11 mouse cellular contexts compared by ENCODE assay signal in the genomic region with DNA sequence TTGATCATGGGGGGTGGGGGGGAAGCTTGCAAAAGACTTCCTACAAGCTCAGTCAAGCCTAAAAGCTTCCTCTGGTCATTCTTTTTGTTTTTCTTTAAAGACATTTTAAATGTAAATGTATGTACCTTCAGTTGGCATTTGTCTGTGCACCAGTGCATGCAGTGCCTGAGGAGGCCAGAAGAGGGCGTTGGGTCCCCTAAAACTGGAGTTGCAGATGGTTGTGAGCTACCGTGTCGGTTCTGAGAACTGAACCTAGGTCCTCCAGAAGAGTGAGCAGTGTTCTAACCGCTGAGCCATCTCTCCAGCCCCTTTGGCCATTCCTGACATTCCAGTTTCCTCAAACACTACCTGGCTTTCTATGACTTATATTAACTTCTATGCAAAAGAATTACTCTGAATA. TPM values are rescaled to one million over a fixed set of nuclear protein-coding genes. Genes with fewer than 3 reads are reported as not detected.
DNase-seq lines count a peak whose midpoint lies in the region; ATAC-seq and TF ChIP-seq lines count a peak whose summit lies in the region.
"Had no signal": no experiment of that assay in that cellular context is flagged by ENCODE, and none has a peak within 500 bp of the region (broad histone marks: within the 10 kb centered on the region; RNA-seq: fewer than 3 reads in every experiment).

No protein-coding gene starts in this region.

- H3K9ac ChIP-seq in intestine, postnatal 0 days (ENCODE audit: low read depth, low read length): no peak overlapping the region
- no peak overlapping the region for H3K9ac ChIP-seq in intestine, embryonic 16.5 days (ENCODE audit: low read depth, low read length)
- H3K9ac ChIP-seq in stomach, postnatal 0 days (ENCODE audit: low read length): no peak overlapping the region

- peak; percentile 5 for DNase-seq in thymus, adult 2 months
- DNase-seq in thymus, postnatal 0 days (ENCODE audit: low spot score): no peak
- DNase-seq in stomach, postnatal 0 days (ENCODE audit: low spot score): no peak
- DNase-seq in MN1 (ENCODE audit: low spot score): no peak
- no peak for DNase-seq in adrenal gland, postnatal 4 days (ENCODE audit: low spot score in 2 of 2)
- DNase-seq: right cerebral cortex, postnatal 4 days had no signal

- no peak overlapping the region for H3K4me2 ChIP-seq in intestine, postnatal 0 days (replicated peaks; ENCODE audit: low read depth)
- no peak overlapping the region for H3K4me2 ChIP-seq in intestine, embryonic 16.5 days (ENCODE audit: low read depth, low read length)
- H3K4me2 ChIP-seq in stomach, postnatal 0 days (replicated peaks; ENCODE audit: low read depth): no peak overlapping the region
- H3K4me2 ChIP-seq: heart, embryonic 11.5 days had no signal

- TF ChIP-seq POLR2A in thymus, adult 2 months (IDR thresholded peaks at IDR 0.05; ENCODE audit: control insufficient read depth, extremely low read depth, insufficient read depth, low read length, poor library complexity): no peak
- no peak for TF ChIP-seq POLR2A in bone marrow, adult 2 months (IDR thresholded peaks at IDR 0.05; ENCODE audit: borderline replicate concordance, control insufficient read depth, low read depth, low read length)

- H3K4me3 ChIP-seq in intestine, postnatal 0 days (ENCODE audit: low read depth, low read length): no peak overlapping the region
- H3K4me3 ChIP-seq in intestine, embryonic 16.5 days (ENCODE audit: low read length): no peak overlapping the region
- no peak overlapping the region for H3K4me3 ChIP-seq in thymus, adult 2 months (ENCODE audit: control insufficient read depth, insufficient read depth, low read length)
- H3K4me3 ChIP-seq in bone marrow, adult 2 months (replicated peaks; ENCODE audit: control insufficient read depth, low read depth, low read length): no peak overlapping the region
- no peak overlapping the region for H3K4me3 ChIP-seq in stomach, postnatal 0 days (ENCODE audit: low read depth, low read length)

- no peak for TF ChIP-seq EP300 in stomach, postnatal 0 days (optimal IDR thresholded peaks at IDR 0.05)

- no peaks in the 10 kb centered on the region for H3K36me3 ChIP-seq in intestine, postnatal 0 days (ENCODE audit: control insufficient read depth, insufficient read depth)
- no peaks in the 10 kb centered on the region for H3K36me3 ChIP-seq in intestine, embryonic 16.5 days (ENCODE audit: control insufficient read depth, insufficient read depth, low read length)
- no peaks in the 10 kb centered on the region for H3K36me3 ChIP-seq in thymus, adult 2 months (ENCODE audit: control insufficient read depth, insufficient read depth, low read length)
- no peaks in the 10 kb centered on the region for H3K36me3 ChIP-seq in stomach, postnatal 0 days (ENCODE audit: control insufficient read depth, insufficient read depth, low read length)

- H3K9me3 ChIP-seq in intestine, postnatal 0 days (ENCODE audit: control insufficient read depth): no peaks in the 10 kb centered on the region
- H3K9me3 ChIP-seq in intestine, embryonic 16.5 days (ENCODE audit: control insufficient read depth, low read length): no peaks in the 10 kb centered on the region
- H3K9me3 ChIP-seq in stomach, postnatal 0 days (ENCODE audit: control insufficient read depth, low read length): no peaks in the 10 kb centered on the region

- WGBS in intestine, postnatal 0 days: 66% methylated on average over 4 of the region's 4 CpGs
- 65% methylated on average over 4 of the region's 4 CpGs for WGBS in intestine, embryonic 16.5 days
- whole genome bisulfite sequencing in thymus, adult 2 months: 72% methylated on average over 4 of the region's 4 CpGs
- WGBS in bone marrow, adult 2 months: 63% methylated on average over 4 of the region's 4 CpGs
- WGBS in stomach, postnatal 0 days: 67% methylated on average over 4 of the region's 4 CpGs

- no peak overlapping the region for H3K27ac ChIP-seq in intestine, postnatal 0 days (ENCODE audit: low read depth, low read length)
- H3K27ac ChIP-seq in intestine, embryonic 16.5 days (ENCODE audit: low read length): no peak overlapping the region
- H3K27ac ChIP-seq in thymus, adult 2 months (ENCODE audit: control insufficient read depth, insufficient read depth, low read length): no peak overlapping the region
- H3K27ac ChIP-seq in bone marrow, adult 2 months (ENCODE audit: control insufficient read depth, insufficient read depth, low read depth, low read length, poor library complexity): no peak overlapping the region
- no peak overlapping the region for H3K27ac ChIP-seq in stomach, postnatal 0 days (replicated peaks)

- no peak for ATAC-seq in intestine, postnatal 0 days
- ATAC-seq in intestine, embryonic 16.5 days: no peak
- ATAC-seq in stomach, postnatal 0 days (ENCODE audit: low FRiP score, low TSS enrichment): no peak

- H3K4me1 ChIP-seq in intestine, postnatal 0 days (replicated peaks; ENCODE audit: control insufficient read depth, insufficient read depth, low read length): no peaks in the 10 kb centered on the region; the same call in 1 of the 2 replicates
- peaks cover 4% of the 10 kb centered on the region; the same call in 1 of the 2 replicates for H3K4me1 ChIP-seq in intestine, embryonic 16.5 days (ENCODE audit: control insufficient read depth, insufficient read depth, low read length)
- no peaks in the 10 kb centered on the region for H3K4me1 ChIP-seq in thymus, adult 2 months (replicated peaks; ENCODE audit: control insufficient read depth, insufficient read depth, low read length)
- no peaks in the 10 kb centered on the region for H3K4me1 ChIP-seq in bone marrow, adult 2 months (ENCODE audit: control insufficient read depth, insufficient read depth, low read length)
- H3K4me1 ChIP-seq in stomach, postnatal 0 days (replicated peaks; ENCODE audit: control insufficient read depth, insufficient read depth): no peaks in the 10 kb centered on the region

- TF ChIP-seq CTCF in intestine, postnatal 0 days (IDR thresholded peaks at IDR 0.05; ENCODE audit: low read depth): peak; percentile 43
- TF ChIP-seq CTCF in thymus, adult 2 months (IDR thresholded peaks at IDR 0.05; ENCODE audit: borderline replicate concordance, control insufficient read depth, extremely low read depth, insufficient read depth, low read length, poor library complexity): no peak
- TF ChIP-seq CTCF in bone marrow, adult 2 months (IDR thresholded peaks at IDR 0.05; ENCODE audit: control insufficient read depth, insufficient read depth, low read length): 0 out of 2 replicates have a peak, but pooled peaks have one; percentile 25
- TF ChIP-seq CTCF in stomach, postnatal 0 days (IDR thresholded peaks at IDR 0.05; ENCODE audit: low read depth): peak; percentile 51

- no peaks in the 10 kb centered on the region for H3K27me3 ChIP-seq in intestine, postnatal 0 days (replicated peaks; ENCODE audit: control insufficient read depth, insufficient read depth, low read length)
- no peaks in the 10 kb centered on the region for H3K27me3 ChIP-seq in intestine, embryonic 16.5 days (replicated peaks; ENCODE audit: control insufficient read depth, insufficient read depth, low read length)
- H3K27me3 ChIP-seq in thymus, adult 2 months (ENCODE audit: control insufficient read depth, insufficient read depth, low read length): no peaks in the 10 kb centered on the region
- H3K27me3 ChIP-seq in stomach, postnatal 0 days (ENCODE audit: control insufficient read depth, insufficient read depth, low read length): no peaks in the 10 kb centered on the region

RNA-seq across cellular contexts. Expression of a gene that starts 20.1 kb away (rescaled TPM):
- polyA plus RNA-seq in intestine, postnatal 0 days (2015; fragmentation: Nextera tagmentation; extraction: Ambion mirVana): 39.6 and 41.9 TPM in 2 replicates
- 65.5 and 66.0 TPM in 2 replicates for polyA plus RNA-seq in intestine, embryonic 16.5 days (2015; fragmentation: Nextera tagmentation; extraction: Ambion mirVana)
- polyA plus RNA-seq in thymus, adult 2 months (2012; rRNA removed): 59.7 and 67.9 TPM in 2 replicates
- 95.2 and 96.8 TPM in 2 replicates for polyA plus RNA-seq in thymus, postnatal 0 days (2015; fragmentation: Nextera tagmentation; extraction: Ambion mirVana)
- 95.0 and 126 TPM in 2 replicates for polyA plus RNA-seq in bone marrow, adult 2 months (2011; ENCODE audit: insufficient read depth, insufficient read length, low replicate concordance, missing spikeins)
- polyA plus RNA-seq in stomach, postnatal 0 days (2015; fragmentation: Nextera tagmentation; extraction: Ambion mirVana): 46.6 and 46.7 TPM in 2 replicates
- 100 to 1,000 TPM; 136 to 152 TPM for total RNA-seq in adrenal gland, postnatal 4 days (2021)

RNA-seq across cellular contexts. Expression of a gene that starts 26.4 kb away (rescaled TPM):
- 0.29 and 0.34 TPM in 2 replicates for polyA plus RNA-seq in intestine, postnatal 0 days (2015; fragmentation: Nextera tagmentation; extraction: Ambion mirVana)
- polyA plus RNA-seq in intestine, embryonic 16.5 days (2015; fragmentation: Nextera tagmentation; extraction: Ambion mirVana): 11.2 and 19.3 TPM in 2 replicates
- polyA plus RNA-seq in thymus, adult 2 months (2012; rRNA removed): 0.11 and 0.34 TPM in 2 replicates
- 0.48 and 0.53 TPM in 2 replicates for polyA plus RNA-seq in thymus, postnatal 0 days (2015; fragmentation: Nextera tagmentation; extraction: Ambion mirVana)
- polyA plus RNA-seq in bone marrow, adult 2 months (2011; ENCODE audit: insufficient read depth, insufficient read length, low replicate concordance, missing spikeins): 762 and 950 TPM in 2 replicates
- polyA plus RNA-seq in stomach, postnatal 0 days (2015; fragmentation: Nextera tagmentation; extraction: Ambion mirVana): 0.72 and 1.1 TPM in 2 replicates
- total RNA-seq in adrenal gland, postnatal 4 days (2021): 100 to 1,000 TPM in 1 of 2 experiments, 10 to 100 TPM in 1; 75.5 to 140 TPM

RNA-seq across cellular contexts. Expression of a gene that starts 43.2 kb away (rescaled TPM):
- polyA plus RNA-seq in intestine, postnatal 0 days (2015; fragmentation: Nextera tagmentation; extraction: Ambion mirVana): 8.6 and 10.5 TPM in 2 replicates
- polyA plus RNA-seq in intestine, embryonic 16.5 days (2015; fragmentation: Nextera tagmentation; extraction: Ambion mirVana): 8.8 and 9.0 TPM in 2 replicates
- 89.9 TPM in 2 replicates for polyA plus RNA-seq in thymus, adult 2 months (2012; rRNA removed)
- polyA plus RNA-seq in thymus, postnatal 0 days (2015; fragmentation: Nextera tagmentation; extraction: Ambion mirVana): 13.1 and 15.4 TPM in 2 replicates
- polyA plus RNA-seq in bone marrow, adult 2 months (2011; ENCODE audit: insufficient read depth, insufficient read length, low replicate concordance, missing spikeins): 18.3 and 30.4 TPM in 2 replicates
- polyA plus RNA-seq in stomach, postnatal 0 days (2015; fragmentation: Nextera tagmentation; extraction: Ambion mirVana): 6.9 and 7.3 TPM in 2 replicates
- total RNA-seq in adrenal gland, postnatal 4 days (2021): 10 to 100 TPM; 58.3 to 58.7 TPM

RNA-seq across cellular contexts. Expression of a gene that starts 53.6 kb away (rescaled TPM):
- 5.2 and 5.3 TPM in 2 replicates for polyA plus RNA-seq in intestine, postnatal 0 days (2015; fragmentation: Nextera tagmentation; extraction: Ambion mirVana)
- 6.0 and 6.8 TPM in 2 replicates for polyA plus RNA-seq in intestine, embryonic 16.5 days (2015; fragmentation: Nextera tagmentation; extraction: Ambion mirVana)
- polyA plus RNA-seq in thymus, adult 2 months (2012; rRNA removed): 7.9 and 8.1 TPM in 2 replicates
- 1.1 and 1.4 TPM in 2 replicates for polyA plus RNA-seq in thymus, postnatal 0 days (2015; fragmentation: Nextera tagmentation; extraction: Ambion mirVana)
- polyA plus RNA-seq in bone marrow, adult 2 months (2011; ENCODE audit: insufficient read depth, insufficient read length, low replicate concordance, missing spikeins): 2.3 and 3.2 TPM in 2 replicates
- 5.1 and 5.9 TPM in 2 replicates for polyA plus RNA-seq in stomach, postnatal 0 days (2015; fragmentation: Nextera tagmentation; extraction: Ambion mirVana)
- 10 to 100 TPM; 59.3 to 61.2 TPM for total RNA-seq in adrenal gland, postnatal 4 days (2021)
- total RNA-seq: megakaryocyte progenitor cell, adult 5-6 weeks had no signal

RNA-seq across cellular contexts. Expression of a gene that starts 54.9 kb away (rescaled TPM):
- polyA plus RNA-seq in intestine, postnatal 0 days (2015; fragmentation: Nextera tagmentation; extraction: Ambion mirVana): 43.3 and 44.2 TPM in 2 replicates
- 52.0 and 54.3 TPM in 2 replicates for polyA plus RNA-seq in intestine, embryonic 16.5 days (2015; fragmentation: Nextera tagmentation; extraction: Ambion mirVana)
- polyA plus RNA-seq in thymus, adult 2 months (2012; rRNA removed): 74.1 and 74.2 TPM in 2 replicates
- polyA plus RNA-seq in thymus, postnatal 0 days (2015; fragmentation: Nextera tagmentation; extraction: Ambion mirVana): 41.1 and 45.1 TPM in 2 replicates
- 20.4 and 36.9 TPM in 2 replicates for polyA plus RNA-seq in bone marrow, adult 2 months (2011; ENCODE audit: insufficient read depth, insufficient read length, low replicate concordance, missing spikeins)
- polyA plus RNA-seq in stomach, postnatal 0 days (2015; fragmentation: Nextera tagmentation; extraction: Ambion mirVana): 30.3 and 31.3 TPM in 2 replicates
- total RNA-seq in adrenal gland, postnatal 4 days (2021): 10 to 100 TPM; 56.5 to 58.3 TPM

Comparison
In these comparisons a context has a peak if more than half of its experiments do, and no peak if none do; other contexts are left out.
1. RNA of a gene that starts 26.4 kb away (polyA plus RNA-seq): 762 to 950 TPM in bone marrow, adult 2 months; 11.2 to 19.3 TPM in intestine, embryonic 16.5 days, 0.72 to 1.1 TPM in stomach, postnatal 0 days, 0.48 to 0.53 TPM in thymus, postnatal 0 days, 0.11 to 0.34 TPM in thymus, adult 2 months and 0.29 to 0.34 TPM in intestine, postnatal 0 days; every median in the first group is over 10 times any median in the second.